Mouse (Mus musculus) brain, adult 2 months (tissue): ENCODE data around the gene AI837181.

Experiments
- DNase-seq: peaks from one replicate; pipeline ENCODE4 v3.0.0; 2011; ENCODE audit warnings: low read depth, low spot score

AI837181 gene

GRCm38 (mm10) chr19:5471846-5472245 lies 46.9 kb downstream of the AI837181 start:
- no peak for DNase-seq

DNA sequence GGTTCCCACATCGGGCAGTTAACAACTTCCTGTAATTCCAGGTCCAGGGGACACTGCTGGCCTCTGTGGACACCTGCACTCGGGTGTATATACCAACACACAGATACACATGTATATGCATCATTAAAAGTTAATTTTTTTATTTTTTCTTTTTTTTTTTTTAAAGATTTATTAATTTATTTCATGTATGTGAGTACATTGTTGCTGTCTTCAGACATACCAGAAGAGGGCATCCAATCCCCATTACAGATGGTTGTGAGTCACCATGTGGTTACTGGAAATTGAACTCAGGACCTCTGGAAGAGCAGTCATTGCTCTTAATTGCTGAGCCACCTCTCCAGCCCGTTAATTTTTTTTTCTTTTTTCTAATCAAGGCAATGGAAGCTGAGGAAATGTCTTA lies 47.9 kb downstream of the AI837181 start:
- no peak for DNase-seq

- DNase-seq, result peak; percentile 86
These were observed 48.8 kb downstream of the AI837181 start, which contains the start of gene Efemp2 for GRCm38 (mm10) chr19:5473720-5474119. TSS of gene Efemp2 (plus strand) at chr19:5473954.

GRCm38 (mm10) chr19:5474281-5475068 lies 49.5 kb downstream of the AI837181 start:
- DNase-seq, result peak; percentile 65

- DNase-seq, result peak; percentile 61
These were observed 50.2 kb downstream of the AI837181 start for GRCm38 (mm10) chr19:5475069-5475714.
